Mouse (Mus musculus) G1E (cell line): Measurements from ENCODE around the gene Ncaph2.

Source experiments
- CTCF ChIP-seq: IDR thresholded peaks from 2 replicates; pipeline ENCODE4 v1.5.1; 2012; ENCODE audit warnings: low read depth, low read length, inconsistent platforms, mixed read lengths
- GATA1 ChIP-seq: IDR thresholded peaks from 2 replicates; pipeline ENCODE4 v1.6.1; 2012; ENCODE audit warnings: borderline replicate concordance, low read length, inconsistent platforms, mixed read lengths
- POLR2AphosphoS5 ChIP-seq: IDR thresholded peaks from 2 replicates; pipeline ENCODE4 v1.6.1; 2012; ENCODE audit warnings: low read depth, low read length, inconsistent platforms; ENCODE audit not compliant: insufficient replicate concordance
- TAL1 ChIP-seq: conservative IDR thresholded peaks from 2 replicates; pipeline ENCODE4 v1.6.1; 2012; ENCODE audit warnings: low read depth, low read length, inconsistent platforms, mixed read lengths

GRCm38 (mm10) chr15:89372536-89372935 lies 17.0 kb downstream of the Ncaph2 start:
- no peak for TF ChIP-seq CTCF
- TF ChIP-seq GATA1, result no peak
- no peak for TF ChIP-seq TAL1
- no peak for TF ChIP-seq POLR2AphosphoS5
